Mouse (Mus musculus) kidney, postnatal 0 days (tissue): ENCODE results near the gene Cd3e. TPM values are rescaled to one million over a fixed set of nuclear protein-coding genes. Genes with fewer than 3 reads are reported as not detected.
"Not testable (repeated sequence)": the region's sequence is repeated elsewhere in the genome, so short reads cannot be mapped to it uniquely, and the experiment has no call there.

Experiments
- ATAC-seq: fragments of 200-750 bp; cut with Nextera tagmentation; replicated peaks from 2 replicates; pipeline ENCODE4 v1.8.0; 2017; ENCODE audit warnings: low read depth, moderate number of reproducible peaks, moderate TSS enrichment, moderate library complexity; ENCODE audit not compliant: low FRiP score
- DNase-seq: peaks from one replicate; pipeline ENCODE4 v3.0.0-alpha.2; 2016; ENCODE audit warnings: low spot score
- H3K27ac ChIP-seq: fragments of 300-500 bp; sonication (generic); 2 replicates; pipeline ENCODE4 v1.5.1; 2014; ENCODE audit warnings: mild to moderate bottlenecking
- H3K27me3 ChIP-seq: fragments of 300-500 bp; sonication (generic); 2 replicates; pipeline ENCODE4 v1.6.1; 2014; ENCODE audit warnings: low read length, mixed read lengths; ENCODE audit not compliant: insufficient read depth
- H3K36me3 ChIP-seq: fragments of 300-500 bp; sonication (generic); 2 replicates; pipeline ENCODE4 v1.6.1; 2014; ENCODE audit warnings: low read length, mixed read lengths; ENCODE audit not compliant: insufficient read depth
- H3K4me1 ChIP-seq: fragments of 300-500 bp; sonication (generic); replicated peaks from 2 replicates; pipeline ENCODE4 v1.6.1; 2014; ENCODE audit warnings: antibody characterized with exemption, low read length, mixed read lengths; ENCODE audit not compliant: insufficient read depth
- H3K4me2 ChIP-seq: fragments of 300-500 bp; sonication (generic); 2 replicates; pipeline ENCODE4 v1.6.1; 2014; ENCODE audit warnings: mild to moderate bottlenecking, low read length, moderate library complexity, mixed read lengths
- H3K4me3 ChIP-seq: fragments of 300-500 bp; sonication (generic); replicated peaks from 2 replicates; pipeline ENCODE4 v1.5.1; 2014; ENCODE audit warnings: low read depth, low read length
- H3K9ac ChIP-seq: fragments of 300-500 bp; sonication (generic); 2 replicates; pipeline ENCODE4 v1.6.1; 2014; ENCODE audit warnings: low read depth, low read length
- H3K9me3 ChIP-seq: fragments of 300-500 bp; sonication (generic); replicated peaks from 2 replicates; pipeline ENCODE4 v1.6.1; 2016; ENCODE audit warnings: low read length, inconsistent platforms, mixed read lengths
- CTCF ChIP-seq: IDR thresholded peaks from 2 replicates; pipeline ENCODE4 v1.5.1; 2016; ENCODE audit warnings: antibody characterized with exemption, low read depth, mild to moderate bottlenecking, moderate library complexity
- WGBS: fragments of 180-500 bp; shearing (Covaris S2); extraction: QIAGEN DNeasy Blood & Tissue Kit; methylation state at CpG from one replicate; pipeline ENCODE4 v1.1.7; 2014; 5-methylcytosine and 5-hydroxymethylcytosine counted together
- polyA plus RNA-seq: library from polyadenylated mRNA; unstranded; fragments of >200 nt; fragmentation: Nextera tagmentation; extraction: Ambion mirVana; gene quantifications from 2 replicates; pipeline ENCODE4 v1.2.1, GENCODE M21; 2015

Cd3e gene
- polyA plus RNA-seq, 1 experiment from 2014 or later: 0.08 TPM

- WGBS: 83% methylated on average over 16 of the region's 16 CpGs
- H3K4me2 ChIP-seq: no peak overlapping the region
- H3K36me3 ChIP-seq: no peaks in the 10 kb centered on the region
- H3K9me3 ChIP-seq: no peaks in the 10 kb centered on the region
- H3K4me3 ChIP-seq: no peak overlapping the region
- H3K27ac ChIP-seq: no peak overlapping the region
- ATAC-seq: no peak
- TF ChIP-seq CTCF: no peak
- no peak overlapping the region for H3K9ac ChIP-seq
- H3K4me1 ChIP-seq: 0 out of 2 replicates have a peak, but pooled peaks cover 7% of the 10 kb centered on the region
- no peaks in the 10 kb centered on the region for H3K27me3 ChIP-seq
- DNase-seq: no peak
These were observed 37.5 kb upstream of the Cd3e start for GRCm38 (mm10) chr9:45046973-45047372.

- peak overlapping the region; percentile 63 for H3K4me2 ChIP-seq
- TF ChIP-seq CTCF: no peak
- H3K9me3 ChIP-seq: no peaks in the 10 kb centered on the region
- H3K36me3 ChIP-seq: no peaks in the 10 kb centered on the region
- H3K27ac ChIP-seq: peak overlapping the region; percentile 86
- H3K4me3 ChIP-seq: peak overlapping the region; percentile 31
- under 1% methylated on average over 10 of the region's 10 CpGs for WGBS
- no peaks in the 10 kb centered on the region for H3K27me3 ChIP-seq
- ATAC-seq (no peak), DNase-seq (peak; percentile 44)
- 0 out of 2 replicates have a peak, but pooled peaks cover 7% of the 10 kb centered on the region for H3K4me1 ChIP-seq
- H3K9ac ChIP-seq: peak overlapping the region; percentile 54
These were observed 33.5 kb upstream of the Cd3e start for GRCm38 (mm10) chr9:45042947-45043346.

DNA sequence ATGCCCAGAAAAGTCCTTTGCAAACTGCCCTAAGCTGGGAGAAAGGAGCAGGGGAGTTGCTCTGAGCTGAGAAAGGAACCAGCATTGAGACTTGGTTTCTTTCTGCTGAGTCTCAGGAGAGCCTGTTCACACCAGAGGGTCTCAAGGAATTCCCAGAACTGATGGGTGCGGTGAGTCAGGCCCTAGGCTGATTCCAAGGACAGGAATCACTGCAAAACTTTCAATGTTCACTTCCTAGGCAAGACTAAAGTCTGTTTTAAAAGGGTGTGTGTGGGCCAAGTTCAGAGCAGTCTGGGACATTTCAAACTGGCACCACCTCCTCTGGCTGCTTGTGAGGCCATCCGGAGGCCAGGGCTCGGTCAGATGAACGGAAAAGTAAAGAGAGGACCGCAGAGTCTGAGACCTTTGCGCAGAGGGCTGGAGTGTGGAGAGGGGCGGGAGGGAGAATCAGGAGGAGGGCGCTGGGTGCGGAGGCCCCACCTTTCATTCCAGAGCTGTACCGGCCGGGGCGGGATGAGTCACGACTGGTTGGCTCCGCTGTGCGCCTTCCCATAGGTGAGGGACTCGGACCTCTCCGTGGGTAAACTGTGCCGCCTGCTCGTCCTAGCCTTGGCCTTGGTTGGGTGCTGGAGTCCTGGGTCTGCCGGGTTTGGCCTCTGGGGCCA lies 32.8 kb upstream of the Cd3e start:
- TF ChIP-seq CTCF: no peak
- Histone ChIP-seq H3K4me1 (0 out of 2 replicates have a peak, but pooled peaks cover 7% of the 10 kb centered on the region), H3K4me3 (peak overlapping the region; percentile 31), H3K27me3 (no peaks in the 10 kb centered on the region), H3K9ac (peak overlapping the region; percentile 54), H3K27ac (peak overlapping the region; percentile 86), H3K36me3 (no peaks in the 10 kb centered on the region), H3K9me3 (no peaks in the 10 kb centered on the region), H3K4me2 (peak overlapping the region; percentile 63)
- DNase-seq: peak; percentile 71
- 2% methylated on average over 20 of the region's 20 CpGs for WGBS
- peak; percentile 95 for ATAC-seq

DNA sequence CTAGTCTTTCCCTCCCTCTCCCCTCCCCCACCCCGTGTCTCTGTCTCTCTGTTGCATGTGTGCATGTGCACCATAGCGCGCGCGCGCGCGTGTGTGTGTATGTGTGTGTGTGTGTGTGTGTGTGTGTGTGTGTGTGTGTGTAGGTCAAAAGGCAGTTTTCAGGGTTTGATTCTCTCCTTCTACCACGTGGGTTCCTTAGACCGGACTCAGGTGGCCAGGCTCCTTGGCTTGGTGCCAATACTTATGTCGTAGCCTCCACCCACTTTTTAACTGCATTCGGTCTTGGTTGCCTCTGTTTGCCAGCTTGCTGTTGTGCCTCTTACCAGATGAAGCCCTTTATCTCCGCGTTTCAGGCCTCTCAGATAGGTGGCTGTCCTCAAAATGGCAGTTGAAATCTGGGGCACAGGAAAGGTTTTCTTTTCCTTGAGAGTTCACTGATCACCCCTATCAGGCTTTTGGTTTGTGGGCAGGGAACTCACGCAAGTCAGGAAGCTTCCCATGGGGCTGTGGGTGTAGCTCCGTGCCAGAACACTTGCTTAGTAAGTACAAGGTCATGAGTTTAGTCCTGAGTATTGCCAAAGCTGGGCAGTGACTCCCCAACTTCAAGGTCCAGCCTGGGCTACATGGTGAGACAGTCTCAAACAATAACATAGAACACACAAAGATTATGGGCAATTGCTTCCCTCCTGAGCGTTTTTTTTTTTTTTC lies 31.9 kb upstream of the Cd3e start:
- Histone ChIP-seq H3K4me3 (no peak overlapping the region), H3K9ac (no peak overlapping the region), H3K4me1 (0 out of 2 replicates have a peak, but pooled peaks cover 7% of the 10 kb centered on the region), H3K36me3 (no peaks in the 10 kb centered on the region), H3K27ac (peak overlapping the region; percentile 86), H3K9me3 (no peaks in the 10 kb centered on the region), H3K4me2 (peak overlapping the region; percentile 40), H3K27me3 (no peaks in the 10 kb centered on the region)
- TF ChIP-seq CTCF: no peak
- DNase-seq: peak; percentile 41
- peak; percentile 44 for ATAC-seq
- WGBS: 26% methylated on average over 15 of the region's 17 CpGs

GRCm38 (mm10) chr9:45040066-45040845 lies 30.8 kb upstream of the Cd3e start:
- Histone ChIP-seq H3K36me3 (no peaks in the 10 kb centered on the region), H3K4me1 (0 out of 2 replicates have a peak, but pooled peaks cover 7% of the 10 kb centered on the region), H3K9ac (0 out of 2 replicates have a peak overlapping the region, but pooled peaks have one; percentile 23), H3K27me3 (no peaks in the 10 kb centered on the region), H3K4me3 (0 out of 2 replicates have a peak overlapping the region, but pooled peaks have one; percentile 1), H3K27ac (peak overlapping the region; percentile 51), H3K4me2 (peak overlapping the region; percentile 40), H3K9me3 (no peaks in the 10 kb centered on the region)
- ATAC-seq (no peak), DNase-seq (no peak)
- no peak for TF ChIP-seq CTCF
- 12% methylated on average over 14 of the region's 14 CpGs for WGBS

- 62% methylated on average over 5 of the region's 5 CpGs for WGBS
- Histone ChIP-seq H3K27me3 (no peaks in the 10 kb centered on the region), H3K9ac (0 out of 2 replicates have a peak within 1 kb of the TSS, but pooled peaks have one; percentile 23), H3K4me2 (peak within 1 kb of the TSS; percentile 40), H3K27ac (peak within 1 kb of the TSS; percentile 51), H3K9me3 (no peaks in the 10 kb centered on the region), H3K36me3 (no peaks in the 10 kb centered on the region), H3K4me1 (0 out of 2 replicates have a peak, but pooled peaks cover 7% of the 10 kb centered on the region), H3K4me3 (0 out of 2 replicates have a peak within 1 kb of the TSS, but pooled peaks have one; percentile 1)
- TF ChIP-seq CTCF: no peak
- ATAC-seq (no peak), DNase-seq (no peak)
These were observed 30.1 kb upstream of the Cd3e start, which contains the start of gene Mpzl2 for GRCm38 (mm10) chr9:45039499-45039898. Gene Mpzl2, plus strand, starts transcription at chr9:45039799.

DNA sequence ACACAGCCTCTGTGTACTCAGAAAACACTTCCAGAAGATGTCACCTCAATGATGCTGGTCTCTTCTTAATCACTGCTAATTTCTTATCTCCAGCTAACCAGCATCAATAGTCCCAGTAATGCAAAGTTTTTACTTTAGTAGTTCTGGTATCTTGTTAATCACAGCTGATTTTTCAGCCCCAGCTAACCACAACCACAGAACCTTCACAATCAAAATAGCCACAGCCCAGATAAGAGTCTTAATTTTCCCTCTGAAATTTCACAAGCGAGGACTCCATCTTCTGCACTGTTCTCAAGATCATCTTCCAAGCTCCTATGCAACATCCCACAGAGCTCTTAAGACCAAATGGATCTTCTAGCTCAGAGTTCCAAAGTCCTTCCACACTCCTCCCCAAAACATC lies 28.4 kb upstream of the Cd3e start:
- ATAC-seq, DNase-seq: not testable (repeated sequence)

More for the DNA sequence above, 28.4 kb upstream of the Cd3e start:
- H3K36me3 ChIP-seq, H3K27ac ChIP-seq, H3K4me1 ChIP-seq, H3K9me3 ChIP-seq, H3K4me3 ChIP-seq, H3K9ac ChIP-seq, H3K27me3 ChIP-seq, H3K4me2 ChIP-seq: not testable (repeated sequence)
- 86% methylated on average over 1 of the region's 1 CpGs for WGBS
